Comparison of ENCODE assay signal across 13 mouse cellular contexts in genomic region chr11:40027511-40027910, GRCm38 (mm10).
"Had no signal": no experiment of that assay in that cellular context is flagged by ENCODE, and none has a peak within 500 bp of the region (broad histone marks: within the 10 kb centered on the region; RNA-seq: fewer than 3 reads in every experiment).

No protein-coding gene starts in this region.

- H3K36me3 ChIP-seq: limb, embryonic 13.5 days; midbrain, embryonic 12.5 days; neural tube, embryonic 15.5 days; stomach, embryonic 15.5 days had no signal

- H3K27me3 ChIP-seq: limb, embryonic 13.5 days; midbrain, embryonic 12.5 days; neural tube, embryonic 15.5 days; stomach, embryonic 15.5 days had no signal

- H3K27ac ChIP-seq: layer of hippocampus, adult 2 months; limb, embryonic 13.5 days; liver, embryonic 14.5 days; midbrain, embryonic 12.5 days; neural tube, embryonic 15.5 days; stomach, embryonic 15.5 days had no signal

- DNase-seq: kidney, adult 8-10 months; kidney, postnatal 36 days; layer of hippocampus, postnatal 36 days; left cerebral cortex, postnatal 4 days; lung, adult 18-20 months; thymus, postnatal 36 days had no signal

- H3K9ac ChIP-seq: limb, embryonic 13.5 days; liver, embryonic 14.5 days; midbrain, embryonic 12.5 days; neural tube, embryonic 15.5 days; stomach, embryonic 15.5 days had no signal

- ATAC-seq: midbrain, embryonic 16.5 days had no signal

- H3K4me2 ChIP-seq: limb, embryonic 13.5 days; midbrain, embryonic 12.5 days; neural tube, embryonic 15.5 days; stomach, embryonic 15.5 days had no signal

- H3K4me3 ChIP-seq: layer of hippocampus, adult 2 months; limb, embryonic 13.5 days; midbrain, embryonic 12.5 days; neural tube, embryonic 15.5 days; stomach, embryonic 15.5 days had no signal

- H3K4me1 ChIP-seq: limb, embryonic 13.5 days; midbrain, embryonic 12.5 days; neural tube, embryonic 15.5 days; stomach, embryonic 15.5 days had no signal

- H3K9me3 ChIP-seq: limb, embryonic 13.5 days; midbrain, embryonic 12.5 days; neural tube, embryonic 15.5 days; stomach, embryonic 15.5 days had no signal
